11 mouse cellular contexts compared by ENCODE assay signal in genomic region chr17:49703492-49704249, GRCm38 (mm10).
DNase-seq lines count a peak whose midpoint lies in the region; ATAC-seq lines count a peak whose summit lies in the region.
"Had no signal": no experiment of that assay in that cellular context is flagged by ENCODE, and none has a peak within 500 bp of the region (broad histone marks: within the 10 kb centered on the region; RNA-seq: fewer than 3 reads in every experiment).

No protein-coding gene starts in this region.

- intact Hi-C loops in left cerebral cortex, postnatal 14 days (cut with DNase I), result no loop called here

- peak; percentile 82 for ATAC-seq in frontal cortex, adult (ENCODE audit: low TSS enrichment)
- ATAC-seq in erythroblast, adult 5-6 weeks (replicated peaks; ENCODE audit: low FRiP score, poor library complexity, severe bottlenecking), result no peak

- DNase-seq in adrenal gland, adult 2 months, result peak; percentile 5
- DNase-seq in adrenal gland, postnatal 25 days, result no peak
- no peak for DNase-seq in frontal cortex, postnatal 10 days (ENCODE audit: low spot score in 2 of 2)
- peak; percentile 22 to 64 for DNase-seq in frontal cortex, adult 2 months (ENCODE audit: extremely low spot score in 1 of 2, low spot score in 1 of 2)
- peak; percentile 42 to 59 for DNase-seq in left cerebral cortex, postnatal 14 days (ENCODE audit: low spot score in 2 of 2)
- no peak for DNase-seq in kidney, adult 11 months
- DNase-seq: gastrocnemius, postnatal 10 days; lung, adult 18-20 months; thymus, adult 2 months had no signal

Comparison
In these comparisons a context has a peak if more than half of its experiments do, and no peak if none do; other contexts are left out.
1. DNase-seq: peak in adrenal gland, adult 2 months (single experiment), frontal cortex, adult 2 months (2 of 2) and left cerebral cortex, postnatal 14 days (2 of 2); none in adrenal gland, postnatal 25 days (single experiment), frontal cortex, postnatal 10 days (0 of 2) and kidney, adult 11 months (single experiment).